Mouse (Mus musculus) layer of hippocampus, postnatal 10 days (tissue): ENCODE results near the gene Mast3. TPM values are rescaled to one million over a fixed set of nuclear protein-coding genes. Genes with fewer than 3 reads are reported as not detected.

Source experiments
- DNase-seq, 2 experiments: peaks; one replicate each; pipeline ENCODE4 v3.0.0; 2021; ENCODE audit warnings: low spot score in 2 of 2
- total RNA-seq, 2 experiments: library from RNA; stranded (reverse); gene quantifications; 2 replicates each; pipeline ENCODE4 v1.2.3; 2021

Mast3 gene
- total RNA-seq, 2 experiments from 2014 or later, result 179 to 186 TPM

DNA sequence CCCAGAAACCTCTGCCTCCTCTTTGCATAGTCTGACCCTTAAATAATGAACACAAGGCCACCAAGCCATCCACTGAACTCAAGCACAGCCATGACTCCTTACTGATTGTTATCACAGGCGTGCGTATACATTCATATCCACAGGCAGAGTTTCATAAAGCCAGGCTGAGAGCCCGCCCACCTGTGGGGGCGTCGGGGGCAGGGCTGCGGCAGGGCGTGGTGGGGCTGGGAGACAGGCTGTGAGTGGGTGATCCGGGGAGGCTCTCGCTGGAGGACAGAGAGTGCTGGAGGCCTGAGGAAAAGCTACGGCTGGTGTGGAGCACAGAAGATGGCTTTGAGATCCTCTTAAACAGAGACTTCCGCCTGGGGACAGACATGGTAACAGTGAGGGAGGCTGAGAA, 24.8 kb downstream of the Mast3 start:
- no peak for DNase-seq

DNA sequence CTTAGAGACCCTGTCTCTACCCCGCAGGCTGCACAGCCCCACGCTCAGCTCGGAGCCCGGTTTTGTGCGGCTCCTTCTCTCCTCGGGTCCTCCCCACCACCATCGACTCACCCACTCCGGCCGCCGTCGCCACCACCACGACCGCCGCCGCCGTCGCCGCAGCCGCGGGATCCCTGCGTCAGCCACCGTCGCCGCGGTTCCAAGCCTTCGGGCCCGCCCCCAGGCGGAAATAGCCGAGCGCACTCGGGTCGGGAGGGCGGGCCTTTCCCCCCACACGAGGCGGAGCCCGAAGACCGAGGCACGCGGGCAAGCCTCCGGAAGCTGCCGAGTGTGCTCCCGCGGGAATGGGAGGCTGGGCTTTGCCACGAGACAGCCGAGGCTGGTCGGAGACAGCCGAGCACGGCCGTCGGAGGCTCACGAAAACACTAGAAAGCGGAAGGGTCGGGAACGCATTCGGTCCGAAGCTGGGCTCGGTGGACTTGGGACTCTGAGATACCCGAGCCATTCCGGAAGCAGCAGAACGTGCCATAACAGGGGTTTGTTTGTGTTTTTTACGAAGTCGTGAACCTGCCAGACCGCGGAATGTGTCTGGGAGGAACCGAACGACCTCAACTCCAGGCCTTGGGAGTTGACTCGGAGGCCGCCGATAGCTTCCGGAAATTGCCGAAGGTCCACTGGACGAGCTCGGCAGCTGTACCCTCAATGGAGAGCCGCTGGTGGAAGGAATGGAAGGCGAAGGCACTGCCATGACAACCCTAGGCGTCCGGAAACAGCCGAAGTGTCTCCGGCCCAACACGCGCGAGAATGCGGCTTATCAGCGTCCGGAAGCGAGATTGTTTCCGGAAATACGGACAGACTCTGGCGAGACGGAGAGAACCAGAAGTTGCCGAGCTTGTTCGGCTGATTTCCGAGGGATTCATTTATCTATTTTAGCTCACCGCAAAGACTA, 28.1 kb downstream of the Mast3 start, which contains the start of gene Pik3r2:
Gene Pik3r2, minus strand, starts transcription at position 218 of the 949 bp plus-strand sequence.
- peak; percentile 99 to 100 for DNase-seq

DNA sequence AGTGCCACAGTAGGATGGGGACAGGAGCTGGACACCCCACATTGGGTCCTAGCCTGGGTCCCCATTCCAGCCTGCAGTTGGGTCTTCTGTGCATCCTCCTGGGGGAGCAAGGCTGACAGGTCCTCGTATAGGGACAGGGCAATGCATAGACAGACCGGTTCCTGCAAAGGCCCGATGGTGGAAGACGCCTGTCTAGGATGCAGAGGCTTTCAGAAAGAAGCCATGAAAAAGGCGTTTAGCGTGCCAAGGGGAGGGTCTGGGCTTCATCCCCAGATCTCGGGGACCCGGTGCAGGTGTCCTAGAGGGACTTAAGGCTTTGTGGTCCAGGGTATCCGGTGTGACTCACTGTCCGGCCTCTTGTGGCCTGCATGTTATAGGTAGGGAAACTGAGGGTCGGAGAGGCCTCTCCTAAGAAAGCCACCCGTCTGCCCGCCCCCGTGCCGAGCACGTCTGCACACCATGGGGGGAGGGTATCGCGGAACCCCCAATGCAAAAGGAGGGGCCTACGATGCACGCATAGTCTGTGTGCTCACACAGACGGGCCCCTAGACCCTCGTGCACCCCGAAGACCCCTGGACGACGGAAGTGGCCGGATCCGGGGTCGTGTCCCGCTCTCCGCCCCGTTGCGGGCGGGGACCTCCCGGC, 28.9 kb downstream of the Mast3 start:
- no peak for DNase-seq

DNA sequence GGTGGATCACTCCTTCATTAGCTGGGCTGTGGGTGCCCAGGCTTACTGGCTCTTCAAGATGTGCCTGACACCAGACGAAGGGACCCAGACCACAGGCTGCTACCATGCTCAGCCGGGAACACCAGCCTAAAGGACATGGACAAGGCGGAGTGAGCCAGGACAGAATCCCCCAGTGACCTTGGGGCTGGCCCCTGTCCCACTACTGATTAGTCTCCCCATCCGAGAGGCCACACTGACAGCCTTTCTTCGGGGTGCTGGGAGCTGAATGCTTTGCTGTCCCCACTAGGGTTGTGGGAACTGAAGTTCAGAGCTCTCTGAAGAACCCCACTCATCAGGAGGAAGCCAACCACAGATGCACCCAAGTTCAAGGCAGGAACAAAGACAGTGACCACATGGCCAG, 29.6 kb downstream of the Mast3 start:
- no peak for DNase-seq

DNA sequence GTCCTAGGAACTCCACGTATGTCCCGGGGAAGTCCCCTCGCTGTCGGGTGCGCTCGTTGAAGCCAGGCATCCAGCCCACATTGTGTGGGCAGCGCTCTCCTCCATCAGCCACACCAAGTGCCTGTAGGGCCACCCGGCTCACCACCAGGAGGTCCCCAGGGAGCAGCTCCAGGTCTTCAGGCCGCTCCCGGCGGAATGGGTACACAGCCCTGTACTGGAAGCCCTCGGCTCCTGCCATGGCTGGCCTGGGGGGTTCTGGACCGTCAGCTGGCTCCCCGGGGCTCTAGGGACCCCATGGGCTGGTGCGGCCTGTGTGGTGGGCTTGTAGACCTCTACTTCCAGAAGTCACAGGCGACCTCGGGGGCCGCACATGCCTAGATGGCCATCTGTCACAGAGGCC, 30.1 kb downstream of the Mast3 start:
- DNase-seq, result no peak

DNA sequence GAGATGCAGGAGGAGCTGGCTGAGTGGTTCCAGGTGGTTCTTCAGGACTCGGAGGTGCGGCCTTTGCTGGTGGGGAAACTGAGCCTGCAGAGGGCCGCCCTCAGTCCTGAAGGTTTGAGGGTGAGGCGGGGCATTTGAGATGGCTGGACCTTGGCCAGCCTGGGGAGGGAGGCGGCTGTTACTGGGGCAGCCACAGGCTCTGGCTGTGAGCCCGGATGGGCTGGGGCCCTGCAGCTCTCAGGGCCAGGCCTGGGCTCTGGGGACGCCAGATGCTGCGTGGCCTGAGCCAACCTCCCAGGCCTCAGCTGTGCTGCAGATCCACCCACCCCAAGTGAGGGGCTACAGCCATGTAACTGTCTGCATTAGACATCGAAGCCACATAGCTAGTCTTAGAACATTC, 31.0 kb downstream of the Mast3 start:
- DNase-seq, result peak in 1 of 2 experiments; percentile 78

DNA sequence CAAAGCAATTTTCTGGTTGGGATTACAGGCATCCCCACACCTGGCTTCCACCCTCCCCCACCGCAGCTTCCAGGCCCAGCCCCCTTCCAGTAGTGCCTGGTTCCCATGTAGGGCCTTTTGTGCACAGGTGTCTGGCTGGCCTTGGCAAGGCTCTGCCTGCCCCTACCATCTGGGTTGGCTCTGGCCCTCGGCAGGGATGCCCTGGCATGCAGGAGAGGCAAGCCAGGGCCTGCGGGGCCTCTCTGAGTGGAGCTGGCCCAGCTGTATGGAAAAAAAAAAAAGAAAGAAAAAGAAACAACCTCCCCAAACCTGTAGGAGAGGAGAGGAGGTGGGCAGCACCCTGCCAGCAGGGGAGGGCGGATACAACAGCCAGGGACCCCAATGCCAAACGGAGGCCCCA, 31.4 kb downstream of the Mast3 start:
- DNase-seq, result no peak

DNA sequence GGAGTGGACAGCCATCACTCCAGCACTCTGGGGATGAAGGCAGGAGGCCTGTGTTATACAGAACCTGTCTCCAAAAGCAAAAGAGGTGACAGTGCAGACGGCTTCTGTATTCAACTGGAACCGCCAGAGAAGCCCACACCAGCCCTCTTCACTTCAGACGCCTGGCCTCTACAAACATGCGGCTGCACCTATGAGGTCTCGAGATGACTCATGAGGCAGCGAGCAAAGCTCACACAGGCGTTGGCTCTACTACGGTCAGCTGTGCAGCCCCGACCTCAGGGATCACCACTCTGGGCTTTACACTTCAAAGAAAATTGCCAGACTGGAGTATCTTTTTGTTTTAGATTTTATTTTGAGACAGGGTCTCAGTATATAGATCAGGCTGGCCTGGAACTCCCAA, 32.0 kb downstream of the Mast3 start:
- DNase-seq, result no peak

DNA sequence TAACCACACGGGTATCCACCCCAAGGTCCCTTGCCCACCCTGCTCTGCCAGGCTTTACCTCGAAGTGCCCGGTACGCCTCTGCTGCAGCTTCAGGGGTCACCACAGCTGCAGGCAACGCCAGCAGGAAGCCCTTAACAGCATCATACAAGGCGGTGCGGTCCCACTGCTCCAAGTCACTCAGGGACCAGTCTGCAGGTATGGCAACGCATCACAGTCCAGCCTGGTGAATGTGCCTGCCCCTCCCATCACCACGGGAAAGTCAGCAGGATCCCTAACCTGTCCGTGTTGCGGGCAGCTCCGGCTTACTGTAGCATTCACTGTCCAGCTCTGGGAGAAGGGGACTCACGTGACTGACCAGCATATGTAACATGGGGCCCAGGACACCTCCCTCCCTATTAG, 32.8 kb downstream of the Mast3 start:
- DNase-seq, result no peak

DNA sequence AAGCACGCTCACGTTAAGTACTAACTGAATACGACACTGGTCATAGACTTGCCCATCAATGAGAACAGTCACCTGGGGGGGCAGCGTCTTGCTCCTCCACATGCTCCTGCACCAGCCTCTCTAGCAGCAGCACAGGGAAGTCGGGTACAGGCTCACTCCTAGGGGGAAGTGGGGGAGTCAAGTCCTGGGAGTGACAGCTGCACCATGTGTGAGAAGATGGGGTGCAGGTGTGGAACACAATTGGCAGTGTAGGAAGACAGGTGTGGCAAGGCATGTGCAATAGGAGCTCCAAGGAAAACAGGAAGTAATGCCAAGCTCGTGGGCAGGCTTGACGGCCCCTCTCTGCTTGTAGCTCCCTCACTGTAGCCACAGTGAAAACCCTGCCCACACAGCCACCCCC, 33.6 kb downstream of the Mast3 start:
- DNase-seq, result no peak

DNA sequence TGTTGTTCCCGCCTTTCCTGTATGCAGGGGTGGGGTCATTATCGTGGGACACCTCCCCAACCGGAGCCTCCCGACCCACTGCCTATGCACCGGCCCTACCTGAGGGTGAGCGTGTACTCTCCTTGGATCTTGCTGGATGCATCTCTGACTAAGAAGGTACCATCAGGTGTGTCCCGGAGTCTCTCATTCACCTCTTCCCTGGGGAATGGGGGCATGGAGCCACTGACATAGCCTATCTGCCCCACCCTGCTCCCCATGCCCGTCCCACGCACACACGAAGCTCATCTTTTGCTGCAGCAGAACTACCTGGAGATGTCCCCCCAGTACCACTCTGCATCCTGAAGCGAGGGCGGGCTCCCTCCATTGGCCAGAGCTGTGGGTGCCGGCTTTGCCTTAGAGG, 34.1 kb downstream of the Mast3 start:
- no peak for DNase-seq

DNA sequence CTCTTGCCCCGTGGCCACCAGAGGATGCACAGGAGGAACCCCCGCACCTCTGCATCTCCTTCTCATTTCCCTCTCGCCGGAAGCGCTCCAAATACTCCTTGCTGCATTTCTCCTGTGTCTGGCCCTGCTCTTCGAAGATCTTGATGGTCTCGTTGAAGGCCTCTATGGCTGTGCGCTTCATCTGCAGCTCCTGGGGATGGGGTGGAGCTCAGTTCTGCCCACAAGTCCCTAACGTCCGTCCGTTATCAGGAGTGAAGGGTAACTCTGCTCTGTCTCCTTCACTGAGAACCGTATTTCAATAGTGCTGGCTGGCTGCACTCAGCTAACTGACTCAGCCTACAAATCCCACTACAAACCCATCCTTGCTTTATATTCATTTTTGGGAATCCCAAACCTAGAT, 35.0 kb downstream of the Mast3 start:
- DNase-seq, result no peak

DNA sequence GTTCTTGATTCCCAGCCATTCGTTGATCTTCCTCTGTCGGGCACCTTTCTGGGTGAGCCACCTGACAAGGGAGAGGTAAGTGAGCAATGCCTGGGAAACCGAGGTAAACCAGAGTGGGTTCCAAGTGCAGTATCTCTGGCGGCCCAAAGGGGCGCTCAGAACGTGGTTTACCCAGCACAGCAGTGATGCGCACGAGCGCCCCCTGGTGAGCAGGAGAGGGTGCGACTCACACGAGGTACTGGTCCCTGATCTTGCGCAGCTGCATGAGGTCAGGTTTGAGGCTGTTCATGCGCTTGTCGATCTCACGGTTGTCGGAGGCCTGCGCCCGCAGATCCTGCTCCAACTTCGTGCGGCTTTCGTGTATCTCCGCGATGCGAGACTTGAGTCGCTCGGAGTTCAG, 35.5 kb downstream of the Mast3 start:
- DNase-seq, result peak; percentile 97 to 98

DNA sequence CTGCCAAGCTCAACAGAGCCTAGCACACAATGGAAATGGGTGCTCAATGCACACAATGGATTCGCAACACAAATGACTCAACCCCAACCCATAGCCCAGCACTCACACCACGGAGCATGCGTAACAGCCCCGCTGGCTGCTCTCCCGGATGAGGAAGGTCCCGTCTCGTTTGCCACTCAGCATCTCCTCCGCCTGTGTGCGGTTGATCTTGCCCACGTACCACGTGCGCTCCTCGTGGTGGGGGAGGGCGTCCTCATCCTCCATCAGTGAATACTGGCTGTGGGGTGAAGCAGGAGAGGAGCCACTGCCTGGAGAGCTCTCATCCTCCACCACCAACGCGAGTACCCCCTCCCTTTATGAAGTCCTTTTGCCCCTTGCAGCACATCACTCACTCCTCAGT, 35.9 kb downstream of the Mast3 start:
- DNase-seq, result no peak

DNA sequence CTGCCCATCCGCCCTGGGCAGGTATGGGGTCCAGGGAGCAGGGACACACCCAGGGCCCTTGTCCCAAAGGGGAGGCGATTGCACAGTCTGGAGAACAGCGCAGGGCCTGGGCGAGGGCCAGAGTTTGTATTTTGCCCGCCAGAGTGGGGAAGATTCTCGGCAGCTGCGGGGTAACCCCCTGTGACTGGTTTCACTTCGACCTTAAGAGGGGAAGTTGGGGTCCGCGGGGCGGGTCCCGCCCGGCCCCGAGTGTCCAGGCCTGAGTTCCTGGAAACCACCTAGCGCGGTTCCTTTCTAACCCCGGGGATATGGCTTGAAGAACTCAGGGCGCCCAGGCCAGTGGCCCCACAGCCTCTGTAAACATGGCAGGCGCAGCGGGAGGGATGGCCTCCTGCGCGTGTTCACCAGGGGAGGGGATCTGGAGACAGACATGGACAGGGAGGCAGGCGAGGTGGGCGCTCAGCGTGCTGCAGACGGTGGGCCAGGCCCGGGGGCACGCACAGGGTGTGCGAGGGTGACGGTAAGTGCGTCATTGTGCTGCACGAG, 36.5 kb downstream of the Mast3 start:
- DNase-seq, result no peak

DNA sequence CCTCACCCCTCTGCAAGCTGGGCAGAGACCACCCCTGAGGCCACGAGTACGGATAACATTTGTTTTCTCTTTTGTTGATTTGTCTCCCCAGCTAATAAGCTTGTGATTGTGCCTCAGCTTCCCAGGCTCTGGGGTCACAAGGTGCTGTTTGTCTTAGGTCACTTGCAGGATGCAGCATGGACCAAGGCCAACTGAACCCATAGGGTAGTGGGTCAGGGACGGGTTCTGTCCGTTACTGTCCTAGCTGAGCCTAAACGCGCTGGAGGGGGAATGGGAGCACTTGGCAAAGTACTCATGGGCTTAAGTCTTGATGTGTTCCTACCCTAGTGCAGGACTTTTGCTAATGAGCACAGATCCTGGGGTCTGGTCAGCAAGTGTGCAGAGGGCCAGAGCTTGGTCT, 37.4 kb downstream of the Mast3 start:
- DNase-seq, result no peak

DNA sequence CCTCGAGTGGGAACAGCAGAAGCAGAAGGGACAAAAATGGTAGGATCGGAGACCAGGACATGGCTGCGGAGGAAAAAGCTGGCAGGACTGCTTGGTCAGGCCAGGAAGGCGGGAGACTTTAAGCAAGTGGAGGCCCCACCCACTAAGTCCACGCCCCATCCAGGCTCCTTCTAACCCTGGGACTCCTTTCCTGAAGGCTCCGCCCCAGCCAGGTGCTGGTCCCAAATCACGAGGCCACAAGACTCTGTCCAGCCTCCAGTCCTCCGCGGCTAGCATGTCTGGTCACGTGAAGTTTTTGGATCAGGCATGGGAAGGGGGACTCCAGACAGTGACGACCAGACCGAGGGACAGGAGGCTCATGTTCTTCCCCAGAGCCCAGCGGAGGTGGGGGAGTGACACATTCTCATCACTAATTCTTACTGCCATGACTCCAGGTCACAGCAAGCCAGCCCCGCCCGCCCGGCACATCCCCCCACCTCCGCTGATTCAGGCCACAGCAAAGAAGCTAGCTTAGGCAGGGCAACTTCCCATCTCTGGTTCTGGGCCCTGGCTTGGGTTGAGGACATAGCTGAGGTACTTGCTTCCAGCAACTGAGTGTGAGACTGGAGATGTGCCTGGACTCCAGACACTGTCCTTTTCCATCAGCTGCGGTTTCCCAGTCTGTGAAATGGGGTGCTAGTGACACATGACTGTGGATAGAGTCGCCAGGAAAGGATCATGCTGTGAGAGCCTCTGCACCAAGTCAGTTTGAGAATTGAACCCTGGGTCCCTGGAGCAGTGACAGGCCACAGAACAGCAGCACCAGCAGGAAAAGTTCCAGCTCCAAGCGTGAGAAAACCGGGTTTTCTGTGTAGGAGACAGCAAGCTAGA, 38.0 kb downstream of the Mast3 start:
- no peak for DNase-seq

DNA sequence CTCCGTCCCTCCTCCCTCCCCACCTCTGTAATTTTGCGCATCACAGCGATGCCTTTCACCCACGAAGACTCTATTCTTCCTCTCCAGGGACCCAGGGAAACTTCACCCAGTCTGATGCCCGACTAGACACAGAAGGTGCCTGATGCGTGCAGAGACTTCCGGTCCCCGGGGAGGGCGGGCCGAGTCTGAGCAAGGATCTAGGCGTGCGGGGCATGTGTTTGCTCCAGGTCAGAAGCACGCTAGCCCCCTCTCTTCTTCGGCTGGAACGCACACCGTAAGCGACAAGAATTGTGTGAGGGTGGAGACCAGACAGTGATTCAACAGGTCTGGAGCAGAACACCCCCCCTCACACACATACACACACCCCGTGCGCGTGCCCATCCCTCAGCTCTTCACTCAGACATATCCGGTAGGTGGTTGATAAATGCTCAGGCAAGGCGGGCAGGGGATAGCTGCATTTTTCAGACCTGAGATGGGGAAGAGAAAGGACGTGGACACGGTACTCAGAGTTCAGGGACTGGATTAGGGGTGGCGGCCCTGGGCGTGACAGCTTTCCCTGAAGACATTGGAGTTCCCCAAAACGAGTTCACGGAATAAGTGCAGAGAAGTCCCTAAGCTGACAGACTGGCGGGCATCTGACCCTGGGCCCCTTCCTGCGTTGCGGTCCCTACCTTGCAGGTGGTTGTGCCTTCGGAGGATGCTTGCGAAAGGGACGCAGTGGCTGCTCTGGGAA, 38.9 kb downstream of the Mast3 start:
- no peak for DNase-seq

DNA sequence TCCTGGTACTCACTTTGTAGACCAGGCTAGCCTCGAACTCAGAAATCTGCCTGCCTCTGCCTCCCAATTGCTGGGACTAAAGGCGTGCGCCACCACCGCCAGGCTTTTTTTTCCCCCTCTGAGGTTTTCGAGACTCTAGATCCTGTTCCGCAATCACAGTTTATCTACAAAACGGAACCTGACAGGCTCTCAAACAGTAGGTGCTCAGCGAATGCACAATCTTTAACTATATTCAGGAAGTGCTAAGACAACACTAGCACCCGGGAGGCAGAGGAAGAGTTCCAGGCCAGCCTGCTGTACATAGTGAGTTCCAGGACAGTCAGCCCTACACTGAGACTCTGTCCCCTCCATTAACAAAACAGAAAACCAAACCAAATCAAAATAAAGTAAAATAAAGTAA, 39.5 kb downstream of the Mast3 start:
- no peak for DNase-seq

DNA sequence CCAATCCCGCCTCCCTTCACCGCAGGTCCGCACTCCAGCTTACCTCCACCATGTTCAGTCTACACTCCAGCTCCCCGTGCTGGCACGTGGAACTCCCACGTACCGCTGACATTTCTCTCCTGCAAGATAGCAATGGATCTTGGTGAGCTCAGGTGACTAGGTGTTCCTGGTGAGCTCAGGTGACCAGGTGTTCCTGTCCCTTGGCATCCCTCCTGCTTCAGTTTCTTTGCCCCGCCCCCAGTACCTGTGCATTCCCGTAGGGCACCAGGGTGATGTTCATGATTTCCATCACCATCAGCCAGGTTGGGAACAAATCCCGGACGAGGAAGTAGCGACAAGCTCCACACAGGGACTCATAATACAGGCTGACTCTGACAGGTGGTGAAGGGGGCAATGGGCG, 40.2 kb downstream of the Mast3 start:
- no peak for DNase-seq

DNA sequence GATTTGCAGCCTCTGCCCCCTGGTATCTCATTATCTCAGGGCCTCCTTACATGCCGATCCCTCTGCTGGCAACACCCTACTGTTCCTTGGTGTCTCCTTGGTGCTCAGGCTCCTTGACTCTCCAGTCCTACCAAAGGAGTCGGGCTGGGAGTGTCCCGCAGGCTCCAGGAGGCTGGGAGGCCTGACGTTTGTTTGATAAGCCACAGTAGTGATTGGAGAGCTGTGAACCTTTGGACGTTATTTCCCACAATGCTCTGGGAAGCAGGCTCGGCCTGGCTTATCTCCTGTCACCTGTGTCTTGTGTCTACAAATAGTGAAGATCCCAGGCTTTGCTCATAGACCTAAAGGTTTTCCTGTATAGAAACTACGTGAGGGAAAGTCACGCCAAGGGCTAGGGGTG, 40.8 kb downstream of the Mast3 start:
- no peak for DNase-seq
